In genomic region chr12:102599801-102600200, GRCm38 (mm10) we compare ENCODE assay signal across 12 mouse cellular contexts. TPM values are rescaled to one million over a fixed set of nuclear protein-coding genes. Genes with fewer than 3 reads are reported as not detected.
A peak's percentile ranks its signal among the peaks of the same experiment; 100 is the strongest.
DNase-seq lines count a peak whose midpoint lies in the region; ATAC-seq and TF ChIP-seq lines count a peak whose summit lies in the region.
"Had no signal": no experiment of that assay in that cellular context is flagged by ENCODE, and none has a peak within 500 bp of the region (broad histone marks: within the 10 kb centered on the region; RNA-seq: fewer than 3 reads in every experiment).

No protein-coding gene starts in this region.

- no peaks in the 10 kb centered on the region for H3K27me3 ChIP-seq in hindbrain, embryonic 11.5 days (ENCODE audit: control insufficient read depth, insufficient read depth, low read length)
- H3K27me3 ChIP-seq in hindbrain, embryonic 16.5 days (replicated peaks; ENCODE audit: control insufficient read depth, insufficient read depth, low read length), result no peaks in the 10 kb centered on the region
- H3K27me3 ChIP-seq in Patski, result no peaks in the 10 kb centered on the region
- no peaks in the 10 kb centered on the region for H3K27me3 ChIP-seq in kidney, postnatal 0 days (ENCODE audit: insufficient read depth, low read length)
- H3K27me3 ChIP-seq: embryonic facial prominence, embryonic 12.5 days had no signal

- CTCF ChIA-PET in Patski (lab: Charles Lee), result interaction anchor here (1.2 kb wide), 1 partner anchor 12 kb away, joined by 3 read pairs; no protein-coding TSS in a partner anchor

- H3K4me2 ChIP-seq in hindbrain, embryonic 11.5 days (replicated peaks; ENCODE audit: low read depth, low read length), result no peak overlapping the region
- H3K4me2 ChIP-seq in hindbrain, embryonic 16.5 days (ENCODE audit: low read length), result no peak overlapping the region
- H3K4me2 ChIP-seq in kidney, postnatal 0 days (ENCODE audit: low read length), result no peak overlapping the region
- H3K4me2 ChIP-seq: embryonic facial prominence, embryonic 12.5 days had no signal

- H3K36me3 ChIP-seq in hindbrain, embryonic 11.5 days (ENCODE audit: control insufficient read depth, insufficient read depth, low read length), result no peaks in the 10 kb centered on the region
- H3K36me3 ChIP-seq in hindbrain, embryonic 16.5 days (ENCODE audit: control insufficient read depth, insufficient read depth, low read length), result no peaks in the 10 kb centered on the region
- no peaks in the 10 kb centered on the region for H3K36me3 ChIP-seq in kidney, postnatal 0 days (ENCODE audit: insufficient read depth, low read length)
- H3K36me3 ChIP-seq: heart, embryonic 10.5 days had no signal

- in situ Hi-C loops in Patski (cut with MboI; ENCODE audit: low pct_unique_long_range_greater_than_20kb), result no loop called here

- 0 out of 2 replicates have a peak, but pooled peaks have one; percentile 10 for ATAC-seq in hindbrain, embryonic 11.5 days (ENCODE audit: low FRiP score)
- ATAC-seq in hindbrain, embryonic 16.5 days, result no peak
- peak; percentile 11 for ATAC-seq in Patski
- ATAC-seq in kidney, postnatal 0 days (replicated peaks; ENCODE audit: low FRiP score, low read depth), result peak; percentile 62
- no peak for ATAC-seq in erythroblast, adult 5-6 weeks (replicated peaks; ENCODE audit: low FRiP score, poor library complexity, severe bottlenecking)

- POLR2A ChIA-PET in Patski (lab: Charles Lee), result no interaction called here

- H3K9me3 ChIP-seq in hindbrain, embryonic 11.5 days (ENCODE audit: control insufficient read depth, low read length), result no peaks in the 10 kb centered on the region
- H3K9me3 ChIP-seq in hindbrain, embryonic 16.5 days (ENCODE audit: control insufficient read depth, low read length), result no peaks in the 10 kb centered on the region
- H3K9me3 ChIP-seq in kidney, postnatal 0 days (replicated peaks; ENCODE audit: low read length), result no peaks in the 10 kb centered on the region

- H3K4me1 ChIP-seq in hindbrain, embryonic 11.5 days (replicated peaks; ENCODE audit: control insufficient read depth, insufficient read depth, low read length), result peaks cover 3% of the 10 kb centered on the region; the same call in 1 of the 2 replicates
- peaks cover 15% of the 10 kb centered on the region for H3K4me1 ChIP-seq in hindbrain, embryonic 16.5 days (ENCODE audit: control insufficient read depth, insufficient read depth, low read depth, low read length)
- H3K4me1 ChIP-seq in kidney, postnatal 0 days (replicated peaks; ENCODE audit: insufficient read depth, low read length), result peaks cover 34% of the 10 kb centered on the region

- no peak for TF ChIP-seq CTCF in Patski (IDR thresholded peaks at IDR 0.05)
- TF ChIP-seq CTCF in kidney, postnatal 0 days (IDR thresholded peaks at IDR 0.05; ENCODE audit: low read depth), result no peak

- H3K9ac ChIP-seq in hindbrain, embryonic 11.5 days (ENCODE audit: low read depth, low read length), result no peak overlapping the region
- no peak overlapping the region for H3K9ac ChIP-seq in hindbrain, embryonic 16.5 days (ENCODE audit: low read depth, low read length)
- no peak overlapping the region for H3K9ac ChIP-seq in kidney, postnatal 0 days (ENCODE audit: low read depth, low read length)
- H3K9ac ChIP-seq: embryonic facial prominence, embryonic 12.5 days had no signal

- H3K4me3 ChIP-seq in hindbrain, embryonic 11.5 days (ENCODE audit: low read depth, low read length), result no peak overlapping the region
- no peak overlapping the region for H3K4me3 ChIP-seq in hindbrain, embryonic 16.5 days (ENCODE audit: low read length)
- H3K4me3 ChIP-seq in kidney, postnatal 0 days (replicated peaks; ENCODE audit: low read depth, low read length), result no peak overlapping the region
- H3K4me3 ChIP-seq: embryonic facial prominence, embryonic 12.5 days; heart, embryonic 10.5 days had no signal

- DNase-seq in hindbrain, embryonic 11.5 days (ENCODE audit: low spot score), result no peak
- DNase-seq in Patski (ENCODE audit: low read depth, low spot score), result peak; percentile 44
- peak; percentile 56 to 69 for DNase-seq in cerebellum, postnatal 25 days
- DNase-seq in kidney, postnatal 0 days (ENCODE audit: low spot score), result no peak
- DNase-seq in spleen, postnatal 10 days (ENCODE audit: low spot score in 2 of 2), result no peak
- DNase-seq: layer of hippocampus, postnatal 36 days had no signal

- 76% methylated on average over 7 of the region's 7 CpGs for WGBS in hindbrain, embryonic 11.5 days
- 64% methylated on average over 7 of the region's 7 CpGs for WGBS in hindbrain, embryonic 16.5 days
- WGBS in kidney, postnatal 0 days, result 45% methylated on average over 7 of the region's 7 CpGs

- peak overlapping the region; percentile 19; the same call in 1 of the 2 replicates for H3K27ac ChIP-seq in hindbrain, embryonic 11.5 days (ENCODE audit: low read depth, low read length)
- H3K27ac ChIP-seq in hindbrain, embryonic 16.5 days (ENCODE audit: low read depth, low read length), result no peak overlapping the region
- peak overlapping the region; percentile 70 for H3K27ac ChIP-seq in kidney, postnatal 0 days
- H3K27ac ChIP-seq: embryonic facial prominence, embryonic 12.5 days; heart, embryonic 10.5 days had no signal

RNA-seq across cellular contexts. Expression of gene Chga, which starts 45.0 kb away (rescaled TPM):
- 24.8 and 27.1 TPM in 2 replicates for polyA plus RNA-seq in hindbrain, embryonic 11.5 days (2014; fragmentation: Nextera tagmentation; extraction: Ambion mirVana)
- 198 and 224 TPM in 2 replicates for polyA plus RNA-seq in hindbrain, embryonic 16.5 days (2015; fragmentation: Nextera tagmentation; extraction: Ambion mirVana)
- 0.08 TPM for polyA plus RNA-seq in Patski (2021)
- polyA plus RNA-seq in kidney, postnatal 0 days (2015; fragmentation: Nextera tagmentation; extraction: Ambion mirVana), result 0.51 and 0.54 TPM in 2 replicates
- not detected in 2 replicates for total RNA-seq in erythroblast, adult 5-6 weeks (2015; ENCODE audit: low replicate concordance)
- total RNA-seq in erythroblast, adult 5-6 weeks (2017; ENCODE audit: low replicate concordance), result not detected in 2 replicates
- total RNA-seq: liver, adult 2 months; megakaryocyte progenitor cell, adult 5-6 weeks had no signal
- polyA plus RNA-seq: liver, adult 2 months had no signal

Comparison
In these comparisons a context has a peak if more than half of its experiments do, and no peak if none do; other contexts are left out.
1. ATAC-seq: peak in hindbrain, embryonic 11.5 days (single experiment), Patski (single experiment) and kidney, postnatal 0 days (single experiment); none in hindbrain, embryonic 16.5 days (single experiment) and erythroblast, adult 5-6 weeks (single experiment).
2. DNase-seq: peak in Patski (single experiment) and cerebellum, postnatal 25 days (2 of 2); none in hindbrain, embryonic 11.5 days (single experiment), kidney, postnatal 0 days (single experiment) and spleen, postnatal 10 days (0 of 2).
3. RNA of gene Chga, which starts 45.0 kb away (polyA plus RNA-seq): 198 to 224 TPM in hindbrain, embryonic 16.5 days and 24.8 to 27.1 TPM in hindbrain, embryonic 11.5 days; 0.51 to 0.54 TPM in kidney, postnatal 0 days and 0.08 TPM in Patski (single experiment); every median in the first group is over 10 times any median in the second.